Comparison of ENCODE assay signal across 9 mouse cellular contexts in the genomic region with DNA sequence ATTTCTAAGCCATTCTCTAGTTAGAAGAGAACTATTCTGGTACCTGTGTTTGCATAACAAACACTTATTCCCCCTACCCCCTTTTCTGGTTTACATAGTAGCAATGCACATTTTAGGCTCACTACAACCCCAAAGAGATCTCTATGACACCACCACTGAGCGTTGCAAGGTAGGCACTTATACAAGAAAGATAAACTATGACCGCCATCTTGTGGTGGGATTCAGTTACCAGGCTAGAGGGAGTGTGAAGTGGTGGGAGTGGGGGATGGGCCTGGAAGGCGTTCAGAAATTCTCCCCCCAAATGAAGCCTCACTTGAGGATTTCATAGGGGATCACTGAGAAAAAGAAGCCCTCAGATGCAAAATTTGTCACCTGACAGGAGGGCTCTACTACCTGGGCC.
DNase-seq lines count a peak whose midpoint lies in the region; ATAC-seq lines count a peak whose summit lies in the region.
"Had no signal": no experiment of that assay in that cellular context is flagged by ENCODE, and none has a peak within 500 bp of the region (broad histone marks: within the 10 kb centered on the region; RNA-seq: fewer than 3 reads in every experiment).

No protein-coding gene starts in this region.

- no peak for DNase-seq in forebrain, embryonic 11.5 days (ENCODE audit: low spot score)
- no peak for DNase-seq in forebrain, embryonic 10.5 days (ENCODE audit: extremely low spot score, low spot score)
- DNase-seq in ovary, postnatal 14 days (ENCODE audit: low spot score) = peak; percentile 8
- DNase-seq in ovary, adult 18-20 months (ENCODE audit: low spot score) = no peak
- peak; percentile 15 for DNase-seq in induced T-regulatory cell, adult 2 months (ENCODE audit: low read depth)
- no peak for DNase-seq in B cell, adult 2 months
- DNase-seq in heart, embryonic 10.5 days (ENCODE audit: low spot score) = no peak

- 0 out of 2 replicates have a peak, but pooled peaks cover 3% of the 10 kb centered on the region for H3K4me1 ChIP-seq in forebrain, embryonic 11.5 days (replicated peaks; ENCODE audit: control insufficient read depth, insufficient read depth, low read length)
- peaks cover 6% of the 10 kb centered on the region for H3K4me1 ChIP-seq in forebrain, embryonic 10.5 days
- H3K4me1 ChIP-seq in midbrain, embryonic 15.5 days = no peaks in the 10 kb centered on the region
- H3K4me1 ChIP-seq in heart, embryonic 10.5 days = no peaks in the 10 kb centered on the region

- H3K27me3 ChIP-seq in forebrain, embryonic 11.5 days (ENCODE audit: control insufficient read depth, insufficient read depth, low read length) = no peaks in the 10 kb centered on the region
- no peaks in the 10 kb centered on the region for H3K27me3 ChIP-seq in forebrain, embryonic 10.5 days (ENCODE audit: poor library complexity, severe bottlenecking)
- no peaks in the 10 kb centered on the region for H3K27me3 ChIP-seq in midbrain, embryonic 15.5 days (replicated peaks)
- H3K27me3 ChIP-seq in heart, embryonic 10.5 days (ENCODE audit: insufficient read depth, poor library complexity, severe bottlenecking) = no peaks in the 10 kb centered on the region

- 19% methylated on average over 3 of the region's 3 CpGs for WGBS in forebrain, embryonic 11.5 days
- 31% methylated on average over 3 of the region's 3 CpGs for WGBS in forebrain, embryonic 10.5 days
- WGBS in midbrain, embryonic 15.5 days = 21% methylated on average over 3 of the region's 3 CpGs
- WGBS in heart, embryonic 10.5 days = 15% methylated on average over 3 of the region's 3 CpGs

- no peaks in the 10 kb centered on the region for H3K36me3 ChIP-seq in forebrain, embryonic 11.5 days (ENCODE audit: control insufficient read depth, insufficient read depth, low read length)
- H3K36me3 ChIP-seq in forebrain, embryonic 10.5 days (replicated peaks) = no peaks in the 10 kb centered on the region
- H3K36me3 ChIP-seq in midbrain, embryonic 15.5 days (replicated peaks) = no peaks in the 10 kb centered on the region
- no peaks in the 10 kb centered on the region for H3K36me3 ChIP-seq in heart, embryonic 10.5 days
- H3K36me3 ChIP-seq: G1E had no signal

- peak; percentile 72 for ATAC-seq in forebrain, embryonic 11.5 days (replicated peaks; ENCODE audit: low FRiP score)
- ATAC-seq in midbrain, embryonic 15.5 days (replicated peaks) = 0 out of 2 replicates have a peak, but pooled peaks have one; percentile 56

- no peak overlapping the region for H3K4me3 ChIP-seq in forebrain, embryonic 11.5 days (ENCODE audit: low read depth, low read length)
- H3K4me3 ChIP-seq in forebrain, embryonic 10.5 days = no peak overlapping the region
- H3K4me3 ChIP-seq in midbrain, embryonic 15.5 days = no peak overlapping the region
- H3K4me3 ChIP-seq in heart, embryonic 10.5 days = no peak overlapping the region

- no peak overlapping the region for H3K27ac ChIP-seq in forebrain, embryonic 11.5 days (ENCODE audit: low read depth, low read length)
- no peak overlapping the region for H3K27ac ChIP-seq in forebrain, embryonic 10.5 days
- H3K27ac ChIP-seq in midbrain, embryonic 15.5 days = no peak overlapping the region
- no peak overlapping the region for H3K27ac ChIP-seq in heart, embryonic 10.5 days

- H3K4me2 ChIP-seq in forebrain, embryonic 11.5 days (ENCODE audit: low read depth, low read length, severe bottlenecking) = no peak overlapping the region
- H3K4me2 ChIP-seq in midbrain, embryonic 15.5 days = no peak overlapping the region

- H3K9me3 ChIP-seq in forebrain, embryonic 11.5 days (ENCODE audit: control insufficient read depth, low read length) = no peaks in the 10 kb centered on the region
- no peaks in the 10 kb centered on the region for H3K9me3 ChIP-seq in forebrain, embryonic 10.5 days
- H3K9me3 ChIP-seq in midbrain, embryonic 15.5 days = no peaks in the 10 kb centered on the region
- no peaks in the 10 kb centered on the region for H3K9me3 ChIP-seq in heart, embryonic 10.5 days
- H3K9me3 ChIP-seq: G1E had no signal

- no peak overlapping the region for H3K9ac ChIP-seq in forebrain, embryonic 11.5 days (ENCODE audit: low read length)
- no peak overlapping the region for H3K9ac ChIP-seq in midbrain, embryonic 15.5 days

Comparison
In these comparisons a context has a peak if more than half of its experiments do, and no peak if none do; other contexts are left out.
1. DNase-seq: peak in ovary, postnatal 14 days (single experiment) and induced T-regulatory cell, adult 2 months (single experiment); none in forebrain, embryonic 11.5 days (single experiment), forebrain, embryonic 10.5 days (single experiment), ovary, adult 18-20 months (single experiment), B cell, adult 2 months (0 of 2) and heart, embryonic 10.5 days (single experiment).